Mouse (Mus musculus): Measurements from ENCODE around the gene Plekhs1.
"Not testable (repeated sequence)": the region's sequence is repeated elsewhere in the genome, so short reads cannot be mapped to it uniquely, and the experiment has no call there.

Plekhs1 gene

DNA sequence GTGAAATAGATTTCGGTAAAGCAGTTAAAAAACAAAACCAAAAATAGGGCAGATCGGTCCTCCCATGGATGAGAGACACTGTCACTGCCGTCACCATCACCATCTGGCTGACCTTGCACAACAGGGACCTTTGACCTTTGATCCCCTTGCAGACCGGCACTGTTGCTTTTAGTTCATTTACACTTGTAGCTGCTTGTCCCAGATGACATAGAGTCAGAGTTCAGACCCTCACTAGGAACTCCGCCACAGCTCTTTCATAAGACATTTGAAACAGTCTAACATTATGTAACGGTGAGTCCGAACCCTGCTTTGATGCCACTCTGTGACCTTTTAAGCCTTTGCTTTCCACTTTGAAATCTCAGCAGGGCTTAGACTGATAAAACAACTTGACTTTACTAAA is 58.0 kb downstream of the Plekhs1 start:
- DNase-seq (ENCODE audit: low read depth, low spot score) = not testable (repeated sequence)

DNA sequence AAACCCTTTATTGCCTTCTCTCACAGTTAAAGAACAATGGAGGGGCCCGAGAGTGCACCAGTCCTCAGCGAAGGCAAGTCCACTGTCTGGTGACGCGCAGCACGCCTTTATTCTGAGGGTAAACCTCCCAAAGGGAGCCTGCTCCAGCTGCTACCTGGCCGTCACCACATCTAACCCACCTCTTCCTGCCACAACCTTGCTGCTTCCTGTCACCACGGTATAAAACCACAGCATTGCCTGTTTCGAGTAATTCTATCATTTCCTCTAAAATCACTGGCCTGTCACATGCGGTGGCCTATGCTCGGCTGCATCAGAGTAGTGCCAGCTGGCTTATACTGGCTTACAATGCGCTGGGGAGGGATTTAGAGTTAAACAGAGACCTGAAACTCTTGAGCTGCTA is 69.1 kb downstream of the Plekhs1 start:
- not testable (repeated sequence) for DNase-seq (ENCODE audit: low read depth, low spot score)

DNA sequence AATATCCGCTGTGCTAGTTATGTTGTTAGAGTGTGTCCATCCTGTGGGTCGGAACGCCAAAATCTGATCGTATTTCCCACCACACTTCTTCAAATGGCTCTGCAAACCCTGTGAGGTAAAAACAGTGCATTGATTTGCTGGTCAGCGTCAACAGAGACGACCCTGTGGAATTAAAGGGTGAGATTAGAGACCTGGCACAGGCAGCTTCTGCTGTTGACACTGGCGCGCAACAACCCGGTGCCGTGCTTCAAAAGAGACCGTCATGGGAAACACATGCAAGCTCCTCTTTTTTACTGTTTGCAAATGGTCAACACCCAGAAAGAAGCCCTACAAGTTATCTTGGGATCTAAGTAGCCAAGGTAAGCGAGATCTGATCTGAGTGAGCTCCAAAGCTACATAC is 69.8 kb downstream of the Plekhs1 start:
- no peak for DNase-seq (ENCODE audit: low read depth, low spot score)

- no peak for DNase-seq (ENCODE audit: low read depth, low spot score)
Measured at GRCm38 (mm10) chr19:56533291-56534071, 72.0 kb downstream of the Plekhs1 start.

- DNase-seq (ENCODE audit: low read depth, low spot score) = no peak
Measured at GRCm38 (mm10) chr19:56534337-56534736, 72.9 kb downstream of the Plekhs1 start.

- DNase-seq (ENCODE audit: low read depth, low spot score) = no peak
Measured at GRCm38 (mm10) chr19:56535064-56535463, 73.6 kb downstream of the Plekhs1 start.

GRCm38 (mm10) chr19:56535765-56536164 is 74.3 kb downstream of the Plekhs1 start:
- DNase-seq (ENCODE audit: low read depth, low spot score) = no peak

Measured in A20 (cell line).